Mouse (Mus musculus) brown adipose tissue, adult 24 weeks (tissue): ENCODE data around the gene Calhm5. TPM values are rescaled to one million over a fixed set of nuclear protein-coding genes. Genes with fewer than 3 reads are reported as not detected.

Experiments
- H3K27ac ChIP-seq: fragments of 200-500 bp; replicated peaks from 2 replicates; pipeline ENCODE4 v1.5.1; 2012; ENCODE audit warnings: low read depth, mild to moderate bottlenecking, low read length
- H3K4me1 ChIP-seq: fragments of 200-500 bp; 2 replicates; pipeline ENCODE4 v1.6.1; 2012; ENCODE audit warnings: low read length, mixed read lengths; ENCODE audit not compliant: control insufficient read depth, insufficient read depth, insufficient read length
- H3K4me3 ChIP-seq: fragments of 200-500 bp; 2 replicates; pipeline ENCODE4 v1.5.1; 2012; ENCODE audit warnings: low read depth, mild to moderate bottlenecking, low read length, moderate library complexity; ENCODE audit not compliant: insufficient read depth
- polyA plus RNA-seq: library from polyadenylated mRNA; stranded (reverse); fragments of >200 nt; gene quantifications from 2 replicates; pipeline ENCODE4 v1.2.4, GENCODE M21; 2012; ENCODE audit not compliant: missing spikeins, insufficient read depth, insufficient read length

Gene Calhm5
- polyA plus RNA-seq: 0.40 and 0.42 TPM in 2 replicates

- Histone ChIP-seq H3K4me1 (no peaks in the 10 kb centered on the region; the same call in 1 of the 2 replicates), H3K27ac (peak within 1 kb of the TSS; percentile 22; the same call in 1 of the 2 replicates), H3K4me3 (peak within 1 kb of the TSS; percentile 47)
Observed at GRCm38 (mm10) chr10:34096418-34096883, at the start of gene Calhm5. Calhm5 (minus strand) TSS chr10:34096519.

- no peak overlapping the region for H3K4me3 ChIP-seq
- H3K4me1 ChIP-seq: no peaks in the 10 kb centered on the region
- no peak overlapping the region for H3K27ac ChIP-seq
Observed at GRCm38 (mm10) chr10:34141693-34142092, 45.4 kb upstream of the Calhm5 start.

- Histone ChIP-seq H3K4me1 (no peaks in the 10 kb centered on the region), H3K27ac (no peak overlapping the region), H3K4me3 (no peak overlapping the region)
Observed at GRCm38 (mm10) chr10:34139768-34140167, 43.4 kb upstream of the Calhm5 start.

GRCm38 (mm10) chr10:34138027-34138426, 41.7 kb upstream of the Calhm5 start:
- Histone ChIP-seq H3K4me1 (no peaks in the 10 kb centered on the region), H3K4me3 (no peak overlapping the region), H3K27ac (no peak overlapping the region)

GRCm38 (mm10) chr10:34136432-34136831, 40.1 kb upstream of the Calhm5 start:
- no peaks in the 10 kb centered on the region for H3K4me1 ChIP-seq
- H3K4me3 ChIP-seq: no peak overlapping the region
- no peak overlapping the region for H3K27ac ChIP-seq

GRCm38 (mm10) chr10:34131356-34131755, 35.0 kb upstream of the Calhm5 start:
- peaks cover 4% of the 10 kb centered on the region; the same call in 1 of the 2 replicates for H3K4me1 ChIP-seq
- H3K4me3 ChIP-seq: no peak overlapping the region
- no peak overlapping the region for H3K27ac ChIP-seq

- H3K27ac ChIP-seq: peak overlapping the region; percentile 83
- peak overlapping the region; percentile 71 for H3K4me3 ChIP-seq
- peaks cover 4% of the 10 kb centered on the region; the same call in 1 of the 2 replicates for H3K4me1 ChIP-seq
Observed at GRCm38 (mm10) chr10:34128391-34128790, 32.1 kb upstream of the Calhm5 start.

- Histone ChIP-seq H3K4me3 (peak within 1 kb of the TSS; percentile 71), H3K4me1 (peaks cover 4% of the 10 kb centered on the region; the same call in 1 of the 2 replicates), H3K27ac (peak within 1 kb of the TSS; percentile 83)
Observed at GRCm38 (mm10) chr10:34127392-34128378, 31.4 kb upstream of the Calhm5 start, which contains the start of gene Calhm6. Calhm6 (minus strand) TSS chr10:34127984.

GRCm38 (mm10) chr10:34118421-34118820, 22.1 kb upstream of the Calhm5 start:
- H3K27ac ChIP-seq: no peak overlapping the region

GRCm38 (mm10) chr10:34117770-34118169, 21.5 kb upstream of the Calhm5 start:
- no peak overlapping the region for H3K4me3 ChIP-seq
- no peaks in the 10 kb centered on the region for H3K4me1 ChIP-seq
- H3K27ac ChIP-seq: no peak overlapping the region

More at GRCm38 (mm10) chr10:34118421-34118820, 22.1 kb upstream of the Calhm5 start:
- no peaks in the 10 kb centered on the region for H3K4me1 ChIP-seq
- no peak overlapping the region for H3K4me3 ChIP-seq

GRCm38 (mm10) chr10:34117131-34117530, 20.8 kb upstream of the Calhm5 start:
- no peak overlapping the region for H3K27ac ChIP-seq
- no peaks in the 10 kb centered on the region for H3K4me1 ChIP-seq
- H3K4me3 ChIP-seq: no peak overlapping the region

- no peak overlapping the region for H3K27ac ChIP-seq
- no peak overlapping the region for H3K4me3 ChIP-seq
- no peaks in the 10 kb centered on the region for H3K4me1 ChIP-seq
Observed at GRCm38 (mm10) chr10:34111964-34112738, 15.8 kb upstream of the Calhm5 start.

GRCm38 (mm10) chr10:34110863-34111465, 14.6 kb upstream of the Calhm5 start:
- Histone ChIP-seq H3K27ac (no peak overlapping the region), H3K4me1 (no peaks in the 10 kb centered on the region), H3K4me3 (no peak overlapping the region)

GRCm38 (mm10) chr10:34095964-34096363, 355 bp downstream of the Calhm5 start:
- no peaks in the 10 kb centered on the region; the same call in 1 of the 2 replicates for H3K4me1 ChIP-seq
- H3K27ac ChIP-seq: peak overlapping the region; percentile 22; the same call in 1 of the 2 replicates
- H3K4me3 ChIP-seq: peak overlapping the region; percentile 47
